Mouse (Mus musculus): ENCODE data around the gene Pax5. TPM values are rescaled to one million over a fixed set of nuclear protein-coding genes. Genes with fewer than 3 reads are reported as not detected.

Pax5 gene
- polyA plus RNA-seq, 1 experiment from 2014 or later, result not detected

DNA sequence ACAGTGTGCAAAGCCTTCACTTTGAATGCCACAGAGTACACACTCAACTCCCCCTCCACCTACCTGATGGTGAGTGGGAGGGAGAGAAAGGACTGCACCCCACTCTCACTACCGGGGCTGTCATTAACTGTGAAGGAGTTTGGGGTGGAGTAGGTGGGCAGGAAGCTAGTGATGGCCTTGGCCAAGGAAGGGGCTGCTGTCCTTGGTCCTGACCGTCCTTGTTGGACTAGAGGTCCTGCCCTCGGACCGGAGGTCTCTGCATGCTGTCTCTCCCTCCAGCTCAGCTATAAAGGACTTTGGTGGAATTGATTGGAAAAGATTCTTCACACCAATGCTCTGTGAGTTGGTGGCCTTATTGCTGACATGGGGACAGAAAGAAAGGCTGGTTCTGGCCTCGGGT, 131.7 kb downstream of the Pax5 start:
- in situ Hi-C loops (cut with MboI; ENCODE audit: low pct_unique_long_range_greater_than_20kb), result no loop called here
- ChIA-PET POLR2A (no interaction called here), CTCF (no interaction called here)
- DNase-seq (ENCODE audit: low read depth, low spot score) (no peak), ATAC-seq (no peak)
- no peak for TF ChIP-seq CTCF (IDR thresholded peaks at IDR 0.05)
- peaks cover 15% of the 10 kb centered on the region for H3K27me3 ChIP-seq

DNA sequence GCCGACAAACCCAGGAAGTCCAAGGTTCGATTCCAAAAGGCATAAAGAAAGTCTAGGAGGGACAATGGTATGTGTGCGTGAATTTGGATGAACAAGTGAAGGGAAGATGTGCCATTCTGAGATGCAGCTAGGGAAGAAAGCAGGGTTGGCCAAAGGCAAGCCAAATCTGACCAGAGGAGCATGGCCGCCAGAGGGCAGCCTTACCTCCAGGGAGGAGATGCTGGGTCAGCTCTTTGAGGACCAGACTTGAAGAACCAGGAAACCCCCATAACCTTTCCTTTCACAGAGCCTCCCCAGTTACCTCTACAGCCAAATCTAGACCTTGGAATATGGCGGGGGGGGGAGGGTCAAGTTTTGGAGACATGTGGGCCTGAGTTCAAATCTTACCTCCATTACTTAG, 133.0 kb downstream of the Pax5 start:
- ChIA-PET POLR2A (no interaction called here), CTCF (no interaction called here)
- in situ Hi-C loops (cut with MboI; ENCODE audit: low pct_unique_long_range_greater_than_20kb), result no loop called here
- DNase-seq (ENCODE audit: low read depth, low spot score) (no peak), ATAC-seq (no peak)
- no peak for TF ChIP-seq CTCF (IDR thresholded peaks at IDR 0.05)
- H3K27me3 ChIP-seq, result peaks cover 22% of the 10 kb centered on the region

GRCm38 (mm10) chr4:44576786-44577185, 133.5 kb downstream of the Pax5 start:
- DNase-seq (ENCODE audit: low read depth, low spot score) (no peak), ATAC-seq (no peak)
- POLR2A ChIA-PET, result no interaction called here
- peaks cover 22% of the 10 kb centered on the region for H3K27me3 ChIP-seq
- in situ Hi-C loops (cut with MboI; ENCODE audit: low pct_unique_long_range_greater_than_20kb), result no loop called here
- CTCF ChIA-PET, result no interaction called here
- no peak for TF ChIP-seq CTCF (IDR thresholded peaks at IDR 0.05)

DNA sequence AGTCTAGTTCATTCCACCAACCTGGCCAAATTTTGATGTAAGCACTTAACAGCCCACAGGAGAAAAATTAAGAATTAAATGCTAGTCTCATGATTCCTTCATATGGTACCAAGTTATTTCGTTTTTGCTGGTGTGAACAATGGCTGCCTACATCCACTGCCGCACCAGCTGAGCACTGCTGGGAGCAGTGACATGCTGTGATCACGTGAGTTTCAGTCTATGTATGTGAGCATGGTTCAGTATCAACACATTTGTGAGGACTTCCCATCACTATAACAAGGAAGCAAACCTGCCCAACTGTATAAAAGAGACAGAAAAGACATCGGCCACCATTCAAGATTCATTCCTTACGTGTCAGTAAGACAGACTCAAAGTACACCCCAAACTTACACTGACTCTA, 137.3 kb downstream of the Pax5 start:
- peaks cover 27% of the 10 kb centered on the region for H3K27me3 ChIP-seq
- no peak for DNase-seq (ENCODE audit: low read depth, low spot score)
- ChIA-PET POLR2A (no interaction called here), CTCF (no interaction called here)
- in situ Hi-C loops (cut with MboI; ENCODE audit: low pct_unique_long_range_greater_than_20kb), result loop anchor here (25.0 kb wide), 1 partner anchor 339 kb away; no protein-coding TSS in a partner anchor
- no peak for TF ChIP-seq CTCF (IDR thresholded peaks at IDR 0.05)
- ATAC-seq, result no peak

DNA sequence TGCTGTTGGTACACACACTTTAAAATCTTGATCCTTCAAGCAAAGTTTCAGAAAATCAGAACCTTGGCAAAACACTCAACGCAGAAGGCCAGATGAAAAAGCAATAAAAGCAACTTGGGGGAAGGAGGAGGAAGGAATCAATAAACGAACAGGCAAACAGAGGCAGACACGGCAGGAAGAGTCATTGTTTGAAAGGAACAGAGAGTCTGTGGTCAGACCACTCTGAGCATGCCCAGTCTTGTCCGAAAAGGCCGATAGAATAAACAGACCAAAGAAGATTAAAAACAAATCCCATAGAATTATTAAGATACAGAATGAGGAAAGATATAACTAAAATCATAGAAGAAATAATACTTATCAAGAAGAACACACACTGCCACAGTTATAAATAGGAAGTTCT, 137.9 kb downstream of the Pax5 start:
- ChIA-PET POLR2A (no interaction called here), CTCF (no interaction called here)
- TF ChIP-seq CTCF (IDR thresholded peaks at IDR 0.05), result no peak
- no peak for ATAC-seq
- in situ Hi-C loops (cut with MboI; ENCODE audit: low pct_unique_long_range_greater_than_20kb), result loop anchor here (25.0 kb wide), 1 partner anchor 340 kb away; no protein-coding TSS in a partner anchor
- DNase-seq (ENCODE audit: low read depth, low spot score), result no peak
- peaks cover 27% of the 10 kb centered on the region for H3K27me3 ChIP-seq

- TF ChIP-seq CTCF (IDR thresholded peaks at IDR 0.05), result no peak
- in situ Hi-C loops (cut with MboI; ENCODE audit: low pct_unique_long_range_greater_than_20kb), result loop anchor here (25.0 kb wide), 1 partner anchor 343 kb away; no protein-coding TSS in a partner anchor
- POLR2A ChIA-PET, result no interaction called here
- H3K27me3 ChIP-seq, result peaks cover 31% of the 10 kb centered on the region
- DNase-seq (ENCODE audit: low read depth, low spot score) (no peak), ATAC-seq (no peak)
- CTCF ChIA-PET, result interaction anchor here (0.8 kb wide), 1 partner anchor 402 kb away, joined by 3 read pairs; no protein-coding TSS in a partner anchor
These were observed 141.1 kb downstream of the Pax5 start for GRCm38 (mm10) chr4:44569138-44569537.

- DNase-seq (ENCODE audit: low read depth, low spot score), result no peak
- ChIA-PET CTCF (interaction anchor here (0.8 kb wide), 1 partner anchor 402 kb away, joined by 3 read pairs; no protein-coding TSS in a partner anchor), POLR2A (no interaction called here)
- TF ChIP-seq CTCF (IDR thresholded peaks at IDR 0.05), result no peak
- ATAC-seq, result no peak
- in situ Hi-C loops (cut with MboI; ENCODE audit: low pct_unique_long_range_greater_than_20kb), result loop anchor here (25.0 kb wide), 1 partner anchor 344 kb away; no protein-coding TSS in a partner anchor
- peaks cover 28% of the 10 kb centered on the region for H3K27me3 ChIP-seq
These were observed 141.6 kb downstream of the Pax5 start for GRCm38 (mm10) chr4:44568666-44569065.

DNA sequence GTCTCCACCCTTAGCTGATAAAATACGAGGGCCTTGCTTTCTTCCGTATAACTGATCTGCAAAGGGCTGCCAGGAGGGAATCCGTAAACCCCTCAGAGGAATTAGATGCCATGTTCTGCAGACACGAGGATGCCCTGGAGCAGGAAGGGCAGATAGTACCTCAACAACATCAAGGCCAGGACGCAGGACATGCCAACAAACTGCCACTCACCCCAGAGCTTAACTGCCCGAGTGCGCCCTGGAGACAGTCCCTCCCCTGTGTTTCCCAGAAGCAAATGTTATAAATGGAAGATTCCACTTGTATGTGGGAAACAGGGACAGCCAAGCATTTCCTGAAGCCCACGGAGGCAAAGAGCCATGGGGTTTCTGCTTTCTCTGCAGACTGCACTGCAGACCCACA, 143.9 kb downstream of the Pax5 start:
- ChIA-PET CTCF (no interaction called here), POLR2A (no interaction called here)
- TF ChIP-seq CTCF (IDR thresholded peaks at IDR 0.05), result no peak
- no peak for DNase-seq (ENCODE audit: low read depth, low spot score)
- no peak for ATAC-seq
- peaks cover 29% of the 10 kb centered on the region for H3K27me3 ChIP-seq
- in situ Hi-C loops (cut with MboI; ENCODE audit: low pct_unique_long_range_greater_than_20kb), result loop anchor here (25.0 kb wide), 1 partner anchor 346 kb away; no protein-coding TSS in a partner anchor

GRCm38 (mm10) chr4:44565126-44566082, 144.9 kb downstream of the Pax5 start:
- peaks cover 36% of the 10 kb centered on the region for H3K27me3 ChIP-seq
- POLR2A ChIA-PET, result no interaction called here
- in situ Hi-C loops (cut with MboI; ENCODE audit: low pct_unique_long_range_greater_than_20kb), result loop anchor here (25.0 kb wide), 1 partner anchor 347 kb away; no protein-coding TSS in a partner anchor
- CTCF ChIA-PET, result no interaction called here
- no peak for ATAC-seq
- no peak for DNase-seq (ENCODE audit: low read depth, low spot score)
- TF ChIP-seq CTCF (IDR thresholded peaks at IDR 0.05), result no peak

DNA sequence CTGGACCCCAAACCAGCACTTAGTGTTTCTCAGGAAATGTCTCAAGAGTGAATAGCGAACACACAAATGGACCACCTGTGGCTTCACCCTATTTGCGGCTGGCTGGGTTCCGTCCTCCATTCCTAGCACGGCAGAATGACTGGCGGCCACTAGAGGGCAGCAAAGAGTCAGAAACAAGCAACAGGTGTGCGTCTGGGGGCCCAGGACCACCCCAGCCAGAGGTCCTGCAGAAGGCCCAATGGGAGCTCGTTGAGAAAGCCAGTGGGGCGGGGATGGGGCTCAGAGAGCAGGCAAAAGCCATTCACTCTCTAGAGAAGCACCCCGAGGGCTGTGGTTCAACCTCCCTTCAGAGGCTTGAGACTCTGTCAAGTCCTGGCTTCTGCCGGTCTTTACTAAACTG, 145.7 kb downstream of the Pax5 start:
- no peak for DNase-seq (ENCODE audit: low read depth, low spot score)
- H3K27me3 ChIP-seq, result peaks cover 32% of the 10 kb centered on the region
- in situ Hi-C loops (cut with MboI; ENCODE audit: low pct_unique_long_range_greater_than_20kb), result loop anchor here (25.0 kb wide), 1 partner anchor 348 kb away; no protein-coding TSS in a partner anchor
- POLR2A ChIA-PET, result no interaction called here
- CTCF ChIA-PET, result no interaction called here
- ATAC-seq, result no peak
- peak; percentile 84 for TF ChIP-seq CTCF (IDR thresholded peaks at IDR 0.05)

DNA sequence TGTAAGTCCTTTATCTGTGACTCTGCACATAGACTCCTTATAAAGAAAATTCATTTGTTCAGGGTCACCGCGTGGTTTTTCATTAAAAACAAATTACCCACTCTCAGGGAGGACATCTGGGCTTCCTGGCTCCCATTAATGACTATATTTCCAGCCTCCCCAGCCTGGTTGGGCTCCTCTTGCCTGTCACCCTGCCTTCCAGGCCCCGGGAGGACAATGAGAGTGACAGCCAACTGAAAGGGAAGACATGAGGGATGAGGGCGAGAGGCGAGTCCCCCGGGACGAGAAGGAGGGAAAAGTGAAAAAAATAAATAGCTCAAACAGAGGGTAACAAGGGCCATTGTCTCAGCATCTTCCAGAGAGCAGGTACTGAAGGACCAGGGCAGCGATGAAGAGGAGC, 149.3 kb downstream of the Pax5 start:
- ChIA-PET CTCF (no interaction called here), POLR2A (no interaction called here)
- DNase-seq (ENCODE audit: low read depth, low spot score) (no peak), ATAC-seq (no peak)
- in situ Hi-C loops (cut with MboI; ENCODE audit: low pct_unique_long_range_greater_than_20kb), result loop anchor here (25.0 kb wide), 1 partner anchor 351 kb away; no protein-coding TSS in a partner anchor
- peaks cover 34% of the 10 kb centered on the region for H3K27me3 ChIP-seq
- no peak for TF ChIP-seq CTCF (IDR thresholded peaks at IDR 0.05)
